In the genomic region with DNA sequence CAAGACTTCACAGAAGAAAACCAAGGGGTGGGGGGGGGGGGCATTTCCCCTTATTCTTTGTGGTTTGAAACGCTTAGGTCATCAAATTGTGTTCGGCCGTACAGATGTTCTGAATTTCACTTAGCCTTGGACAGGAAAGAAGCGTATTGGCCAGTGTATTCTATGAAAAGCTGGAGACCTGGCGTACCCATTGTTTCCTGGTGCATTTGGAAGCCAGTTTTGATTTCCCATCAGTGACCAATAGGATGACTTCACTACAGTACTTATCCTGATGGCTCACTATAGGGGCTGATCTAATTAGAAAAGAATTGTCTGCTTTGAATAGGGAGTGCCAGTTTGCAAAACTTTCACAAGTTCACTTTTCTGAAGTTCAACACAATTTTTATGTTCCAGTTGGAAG, we compare ENCODE assay signal across 17 mouse cellular contexts.
DNase-seq lines count a peak whose midpoint lies in the region; ATAC-seq and TF ChIP-seq lines count a peak whose summit lies in the region.
"Had no signal": no experiment of that assay in that cellular context is flagged by ENCODE, and none has a peak within 500 bp of the region (broad histone marks: within the 10 kb centered on the region; RNA-seq: fewer than 3 reads in every experiment).

No protein-coding gene starts in this region.

- no peak for DNase-seq in heart, postnatal 36 days
- DNase-seq in kidney, postnatal 0 days (ENCODE audit: low spot score): no peak
- no peak for DNase-seq in kidney, postnatal 25 days
- no peak for DNase-seq in frontal cortex, postnatal 10 days (ENCODE audit: low spot score in 2 of 2)
- DNase-seq: cerebellum, adult 11 months; lung, postnatal 14 days; spleen, adult 18-20 months had no signal

- H3K27ac ChIP-seq in heart, embryonic 15.5 days: peak overlapping the region; percentile 44
- no peak overlapping the region for H3K27ac ChIP-seq in kidney, postnatal 0 days
- H3K27ac ChIP-seq in brown adipose tissue, adult 24 weeks (replicated peaks; ENCODE audit: low read depth, low read length): peak overlapping the region; percentile 75; the same call in 1 of the 2 replicates
- no peak overlapping the region for H3K27ac ChIP-seq in neural tube, embryonic 14.5 days (ENCODE audit: low read depth, low read length)
- H3K27ac ChIP-seq: embryonic facial prominence, embryonic 15.5 days; forebrain, embryonic 13.5 days; limb, embryonic 12.5 days; liver, embryonic 14.5 days had no signal

- intact Hi-C loops in heart, postnatal 36 days (cut with DNase I): no loop called here

- TF ChIP-seq CTCF in kidney, postnatal 0 days (IDR thresholded peaks at IDR 0.05; ENCODE audit: low read depth): no peak

- H3K4me2 ChIP-seq in heart, embryonic 15.5 days: peak overlapping the region; percentile 95
- peak overlapping the region; percentile 3; the same call in 1 of the 2 replicates for H3K4me2 ChIP-seq in kidney, postnatal 0 days (ENCODE audit: low read length)
- H3K4me2 ChIP-seq in neural tube, embryonic 14.5 days (ENCODE audit: low read depth, low read length): peak overlapping the region; percentile 89; the same call in 1 of the 2 replicates
- H3K4me2 ChIP-seq: embryonic facial prominence, embryonic 15.5 days; forebrain, embryonic 13.5 days had no signal

- no peak overlapping the region for H3K4me3 ChIP-seq in heart, embryonic 15.5 days
- 0 out of 2 replicates have a peak overlapping the region, but pooled peaks have one; percentile 2 for H3K4me3 ChIP-seq in kidney, postnatal 0 days (replicated peaks; ENCODE audit: low read depth, low read length)
- no peak overlapping the region for H3K4me3 ChIP-seq in brown adipose tissue, adult 24 weeks (ENCODE audit: insufficient read depth, low read depth, low read length)
- no peak overlapping the region for H3K4me3 ChIP-seq in neural tube, embryonic 14.5 days (ENCODE audit: low read depth, low read length)
- H3K4me3 ChIP-seq: embryonic facial prominence, embryonic 15.5 days; forebrain, embryonic 13.5 days; limb, embryonic 12.5 days had no signal

- 61% methylated on average over 5 of the region's 5 CpGs for WGBS in heart, embryonic 15.5 days
- 63% methylated on average over 5 of the region's 5 CpGs for WGBS in kidney, postnatal 0 days
- 68% methylated on average over 5 of the region's 5 CpGs for WGBS in neural tube, embryonic 14.5 days

- H3K36me3 ChIP-seq in heart, embryonic 15.5 days: no peaks in the 10 kb centered on the region
- H3K36me3 ChIP-seq in kidney, postnatal 0 days (ENCODE audit: insufficient read depth, low read length): no peaks in the 10 kb centered on the region
- H3K36me3 ChIP-seq in neural tube, embryonic 14.5 days (ENCODE audit: control insufficient read depth, insufficient read depth, low read length): no peaks in the 10 kb centered on the region
- H3K36me3 ChIP-seq: embryonic facial prominence, embryonic 15.5 days; limb, embryonic 12.5 days had no signal

- no peaks in the 10 kb centered on the region for H3K9me3 ChIP-seq in heart, embryonic 15.5 days (replicated peaks)
- H3K9me3 ChIP-seq in kidney, postnatal 0 days (replicated peaks; ENCODE audit: low read length): no peaks in the 10 kb centered on the region
- no peaks in the 10 kb centered on the region for H3K9me3 ChIP-seq in neural tube, embryonic 14.5 days (ENCODE audit: control insufficient read depth, low read length)
- H3K9me3 ChIP-seq: embryonic facial prominence, embryonic 15.5 days; forebrain, embryonic 13.5 days; limb, embryonic 12.5 days had no signal

- H3K27me3 ChIP-seq in heart, embryonic 15.5 days: no peaks in the 10 kb centered on the region
- no peaks in the 10 kb centered on the region for H3K27me3 ChIP-seq in kidney, postnatal 0 days (ENCODE audit: insufficient read depth, low read length)
- H3K27me3 ChIP-seq in neural tube, embryonic 14.5 days (ENCODE audit: control insufficient read depth, insufficient read depth, low read length): no peaks in the 10 kb centered on the region
- H3K27me3 ChIP-seq: embryonic facial prominence, embryonic 15.5 days had no signal

- no peak overlapping the region for H3K9ac ChIP-seq in heart, embryonic 15.5 days
- no peak overlapping the region for H3K9ac ChIP-seq in kidney, postnatal 0 days (ENCODE audit: low read depth, low read length)
- H3K9ac ChIP-seq in neural tube, embryonic 14.5 days (replicated peaks; ENCODE audit: low read depth, low read length): no peak overlapping the region
- H3K9ac ChIP-seq: embryonic facial prominence, embryonic 15.5 days; forebrain, embryonic 13.5 days; limb, embryonic 12.5 days; liver, embryonic 14.5 days had no signal

- no peak for ATAC-seq in heart, embryonic 15.5 days (replicated peaks; ENCODE audit: insufficient number of reproducible peaks, insufficient read depth, low FRiP score, low read depth)
- ATAC-seq in kidney, postnatal 0 days (replicated peaks; ENCODE audit: low FRiP score, low read depth): no peak
- ATAC-seq in neural tube, embryonic 14.5 days (ENCODE audit: low read depth): no peak
- ATAC-seq: activated CD4-positive, CD25-positive, alpha-beta regulatory T cell, adult 4 months; CD4-positive, CD25-positive, alpha-beta regulatory T cell, adult 4 months; forebrain, embryonic 13.5 days; intestine, postnatal 0 days had no signal

- peaks cover 28% of the 10 kb centered on the region for H3K4me1 ChIP-seq in heart, embryonic 15.5 days (replicated peaks)
- H3K4me1 ChIP-seq in kidney, postnatal 0 days (replicated peaks; ENCODE audit: insufficient read depth, low read length): no peaks in the 10 kb centered on the region; the same call in 1 of the 2 replicates
- H3K4me1 ChIP-seq in brown adipose tissue, adult 24 weeks (ENCODE audit: control insufficient read depth, insufficient read depth, insufficient read length, low read length): peaks cover 19% of the 10 kb centered on the region; the same call in 1 of the 2 replicates
- H3K4me1 ChIP-seq in neural tube, embryonic 14.5 days (ENCODE audit: control insufficient read depth, insufficient read depth, low read length): peaks cover 5% of the 10 kb centered on the region; the same call in 1 of the 2 replicates

Comparison
In these comparisons a context has a peak if more than half of its experiments do, and no peak if none do; other contexts are left out.
1. H3K27ac ChIP-seq: peak in heart, embryonic 15.5 days (single experiment) and brown adipose tissue, adult 24 weeks (single experiment); none in kidney, postnatal 0 days (single experiment) and neural tube, embryonic 14.5 days (single experiment).
2. H3K4me2 ChIP-seq: peak in every context shown above with its lines; median percentile 95 in heart, embryonic 15.5 days; 89 in neural tube, embryonic 14.5 days; 3 in kidney, postnatal 0 days.